Mouse (Mus musculus): ENCODE results near the gene Gsk3b. TPM values are rescaled to one million over a fixed set of nuclear protein-coding genes. Genes with fewer than 3 reads are reported as not detected.

Gene Gsk3b
- polyA plus RNA-seq, 1 experiment from 2014 or later = 69.5 TPM

DNA sequence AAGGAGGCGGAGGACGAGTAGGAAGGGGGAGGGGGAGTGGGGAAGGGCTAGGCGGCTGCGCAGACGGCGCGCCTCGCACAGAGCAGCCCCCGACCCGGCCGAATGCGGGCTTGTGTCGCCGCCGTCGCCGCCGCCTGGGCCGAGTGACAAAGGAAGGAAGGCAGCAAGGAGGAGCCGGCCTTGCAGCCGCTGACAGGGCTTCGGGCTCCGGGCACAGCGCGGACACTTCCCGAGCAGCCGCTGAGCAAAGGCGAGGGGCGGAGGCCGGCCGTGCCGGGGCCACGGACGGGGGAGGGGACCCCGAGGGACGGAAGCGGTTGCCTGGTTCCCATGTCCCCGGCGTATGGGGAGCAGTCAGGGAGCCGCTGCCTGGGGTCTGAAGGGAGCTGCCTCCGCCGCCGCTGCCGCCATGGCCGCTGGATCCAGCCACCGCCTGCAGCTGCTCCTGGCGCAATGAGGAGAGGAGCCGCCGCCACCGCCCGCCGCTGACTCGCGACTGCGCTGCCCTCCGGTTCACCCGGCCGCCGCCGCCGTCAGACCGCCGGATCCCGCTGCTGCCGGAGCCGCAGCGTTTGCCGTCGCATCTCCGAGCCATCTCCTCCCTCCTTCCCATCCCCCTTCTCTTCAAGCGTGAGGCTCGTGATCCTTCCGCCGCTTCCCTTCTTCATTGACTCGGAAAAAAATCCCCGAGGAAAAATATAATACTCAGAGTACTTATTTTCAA lies 808 bp downstream of the Gsk3b start:
- Histone ChIP-seq H3K36me3 (replicated peaks) (peaks cover 4% of the 10 kb centered on the region), H3K27ac (replicated peaks) (peak overlapping the region; percentile 99), H3K4me1 (peaks cover 32% of the 10 kb centered on the region), H3K4me3 (peak overlapping the region; percentile 96), H3K27me3 (replicated peaks; ENCODE audit: low read depth, poor library complexity, severe bottlenecking) (no peaks in the 10 kb centered on the region), H3K9me3 (no peaks in the 10 kb centered on the region)
- under 1% methylated on average over 76 of the region's 76 CpGs for WGBS
- no peak for DNase-seq (ENCODE audit: low spot score)

DNA sequence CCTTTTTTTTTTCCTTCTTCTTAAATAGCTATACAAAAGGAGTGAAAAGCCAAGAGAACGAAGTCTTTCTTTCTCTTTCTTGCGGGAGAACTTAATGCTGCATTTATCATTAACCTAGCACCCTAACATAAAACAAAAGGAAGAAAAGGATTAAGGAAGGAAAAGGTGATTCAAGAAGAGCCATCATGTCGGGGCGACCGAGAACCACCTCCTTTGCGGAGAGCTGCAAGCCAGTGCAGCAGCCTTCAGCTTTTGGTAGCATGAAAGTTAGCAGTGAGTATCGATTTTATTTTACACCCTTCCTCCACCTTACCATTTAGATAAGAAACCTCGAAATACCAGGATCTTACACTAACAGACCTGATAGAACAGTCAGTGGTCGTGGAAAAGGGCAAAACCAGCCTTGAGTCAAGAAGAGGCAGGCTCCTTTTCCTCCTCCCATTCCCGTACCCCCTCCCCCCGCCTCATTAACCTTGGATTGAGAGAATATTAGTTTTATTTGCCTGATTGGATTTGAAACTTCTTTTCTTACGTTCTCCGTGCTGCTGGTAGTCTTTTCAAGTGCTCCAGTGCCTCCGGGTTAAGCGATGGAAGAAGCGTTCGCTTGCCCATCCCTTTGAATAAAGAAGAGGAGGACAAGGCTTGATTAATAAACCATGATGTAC lies 1.7 kb downstream of the Gsk3b start:
- WGBS = under 1% methylated on average over 17 of the region's 17 CpGs
- no peaks in the 10 kb centered on the region for H3K9me3 ChIP-seq
- H3K4me3 ChIP-seq = peak overlapping the region; percentile 96
- peak; percentile 29 for DNase-seq (ENCODE audit: low spot score)
- H3K4me1 ChIP-seq = peaks cover 39% of the 10 kb centered on the region
- H3K27ac ChIP-seq (replicated peaks) = peak overlapping the region; percentile 99
- no peaks in the 10 kb centered on the region for H3K27me3 ChIP-seq (replicated peaks; ENCODE audit: low read depth, poor library complexity, severe bottlenecking)
- H3K36me3 ChIP-seq (replicated peaks) = peaks cover 4% of the 10 kb centered on the region

- no peaks in the 10 kb centered on the region for H3K27me3 ChIP-seq (replicated peaks; ENCODE audit: low read depth, poor library complexity, severe bottlenecking)
- peak overlapping the region; percentile 96 for H3K4me3 ChIP-seq
- no peak for DNase-seq (ENCODE audit: low spot score)
- peaks cover 45% of the 10 kb centered on the region for H3K4me1 ChIP-seq
- H3K36me3 ChIP-seq (replicated peaks) = peaks cover 8% of the 10 kb centered on the region
- H3K27ac ChIP-seq (replicated peaks) = peak overlapping the region; percentile 99
- under 1% methylated on average over 5 of the region's 5 CpGs for WGBS
- no peaks in the 10 kb centered on the region for H3K9me3 ChIP-seq
Measured at GRCm38 (mm10) chr16:38091041-38091440, 2.2 kb downstream of the Gsk3b start.

- H3K27me3 ChIP-seq (replicated peaks; ENCODE audit: low read depth, poor library complexity, severe bottlenecking) = no peaks in the 10 kb centered on the region
- H3K4me3 ChIP-seq = peak overlapping the region; percentile 96
- 32% methylated on average over 5 of the region's 5 CpGs for WGBS
- no peak for DNase-seq (ENCODE audit: low spot score)
- peaks cover 12% of the 10 kb centered on the region for H3K36me3 ChIP-seq (replicated peaks)
- H3K9me3 ChIP-seq = no peaks in the 10 kb centered on the region
- no peak overlapping the region; the same call in 1 of the 2 replicates for H3K27ac ChIP-seq (replicated peaks)
- H3K4me1 ChIP-seq = peaks cover 40% of the 10 kb centered on the region
Measured at GRCm38 (mm10) chr16:38091706-38092105, 2.9 kb downstream of the Gsk3b start.

DNA sequence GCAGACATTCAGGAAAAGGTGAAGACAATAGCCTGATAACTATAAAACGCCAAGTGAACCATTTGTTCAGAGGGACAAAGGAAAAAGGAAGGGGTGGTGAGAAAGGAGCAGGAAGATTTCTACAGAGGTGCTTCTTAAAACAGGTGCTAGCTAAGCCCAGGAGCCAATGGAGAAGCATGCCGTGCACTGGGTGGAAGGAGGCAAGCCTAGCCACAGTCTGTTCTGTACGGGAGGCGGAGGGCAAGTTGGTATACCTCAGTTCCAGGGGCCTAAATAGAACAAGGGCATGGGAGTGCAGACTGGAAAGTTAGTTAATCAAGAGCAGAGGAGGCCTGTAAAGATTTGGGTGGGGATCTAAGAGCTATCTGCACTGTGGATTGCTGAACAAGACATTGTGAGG lies 3.8 kb downstream of the Gsk3b start:
- Histone ChIP-seq H3K4me1 (peaks cover 33% of the 10 kb centered on the region), H3K27me3 (replicated peaks; ENCODE audit: low read depth, poor library complexity, severe bottlenecking) (no peaks in the 10 kb centered on the region), H3K27ac (replicated peaks) (peak overlapping the region; percentile 65), H3K9me3 (no peaks in the 10 kb centered on the region), H3K4me3 (peak overlapping the region; percentile 96), H3K36me3 (replicated peaks) (peaks cover 17% of the 10 kb centered on the region)
- 13% methylated on average over 4 of the region's 4 CpGs for WGBS
- peak; percentile 30 for DNase-seq (ENCODE audit: low spot score)

GRCm38 (mm10) chr16:38095181-38095851 lies 6.5 kb downstream of the Gsk3b start:
- Histone ChIP-seq H3K27ac (replicated peaks) (no peak overlapping the region), H3K36me3 (replicated peaks) (peaks cover 43% of the 10 kb centered on the region), H3K4me1 (peaks cover 33% of the 10 kb centered on the region), H3K9me3 (no peaks in the 10 kb centered on the region), H3K27me3 (replicated peaks; ENCODE audit: low read depth, poor library complexity, severe bottlenecking) (no peaks in the 10 kb centered on the region), H3K4me3 (no peak overlapping the region; the same call in 1 of the 2 replicates)
- no peak for DNase-seq (ENCODE audit: low spot score)
- 84% methylated on average over 5 of the region's 5 CpGs for WGBS

- no peak overlapping the region for H3K27ac ChIP-seq (replicated peaks)
- peaks cover 31% of the 10 kb centered on the region for H3K4me1 ChIP-seq
- WGBS = 93% methylated on average over 9 of the region's 9 CpGs
- H3K4me3 ChIP-seq = no peak overlapping the region
- peaks cover 64% of the 10 kb centered on the region for H3K36me3 ChIP-seq (replicated peaks)
- DNase-seq (ENCODE audit: low spot score) = no peak
- no peaks in the 10 kb centered on the region for H3K9me3 ChIP-seq
- no peaks in the 10 kb centered on the region for H3K27me3 ChIP-seq (replicated peaks; ENCODE audit: low read depth, poor library complexity, severe bottlenecking)
Measured at GRCm38 (mm10) chr16:38097521-38097920, 8.7 kb downstream of the Gsk3b start.

GRCm38 (mm10) chr16:38099325-38099724 lies 10.5 kb downstream of the Gsk3b start:
- H3K27me3 ChIP-seq (replicated peaks; ENCODE audit: low read depth, poor library complexity, severe bottlenecking) = no peaks in the 10 kb centered on the region
- no peak for DNase-seq (ENCODE audit: low spot score)
- H3K4me3 ChIP-seq = no peak overlapping the region
- H3K9me3 ChIP-seq = no peaks in the 10 kb centered on the region
- H3K36me3 ChIP-seq (replicated peaks) = peaks cover 74% of the 10 kb centered on the region
- H3K4me1 ChIP-seq = peaks cover 15% of the 10 kb centered on the region
- no peak overlapping the region for H3K27ac ChIP-seq (replicated peaks)

- WGBS = 91% methylated on average over 2 of the region's 2 CpGs
- H3K4me1 ChIP-seq = peaks cover 4% of the 10 kb centered on the region
- no peak overlapping the region for H3K4me3 ChIP-seq
- no peaks in the 10 kb centered on the region for H3K9me3 ChIP-seq
- H3K27ac ChIP-seq (replicated peaks) = no peak overlapping the region
- no peak for DNase-seq (ENCODE audit: low spot score)
- no peaks in the 10 kb centered on the region for H3K27me3 ChIP-seq (replicated peaks; ENCODE audit: low read depth, poor library complexity, severe bottlenecking)
- H3K36me3 ChIP-seq (replicated peaks) = peaks cover 71% of the 10 kb centered on the region
Measured at GRCm38 (mm10) chr16:38100569-38100968, 11.8 kb downstream of the Gsk3b start.

DNA sequence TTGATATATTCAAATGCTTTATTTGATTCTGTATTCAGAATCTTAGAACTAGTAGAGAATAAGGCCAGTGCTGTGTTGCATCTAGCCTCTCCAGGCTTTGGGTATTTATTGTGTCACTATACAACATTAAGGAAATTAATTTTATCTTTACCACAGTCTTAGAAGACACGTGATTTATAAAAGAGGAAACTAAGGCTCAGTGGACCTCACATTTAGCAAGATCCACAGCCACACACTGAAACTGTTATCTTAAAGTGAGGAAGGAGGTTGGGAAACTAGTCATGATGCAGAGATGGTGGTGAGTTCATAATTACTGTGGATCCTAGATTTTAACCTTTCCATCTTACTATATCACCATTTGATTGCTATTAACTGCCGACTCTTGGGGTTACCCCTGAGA lies 16.7 kb downstream of the Gsk3b start:
- DNase-seq (ENCODE audit: low spot score) = no peak
- Histone ChIP-seq H3K9me3 (no peaks in the 10 kb centered on the region), H3K4me3 (no peak overlapping the region), H3K36me3 (replicated peaks) (peaks cover 55% of the 10 kb centered on the region), H3K27ac (replicated peaks) (no peak overlapping the region), H3K27me3 (replicated peaks; ENCODE audit: low read depth, poor library complexity, severe bottlenecking) (no peaks in the 10 kb centered on the region), H3K4me1 (no peaks in the 10 kb centered on the region)
- WGBS = 89% methylated on average over 2 of the region's 2 CpGs

DNA sequence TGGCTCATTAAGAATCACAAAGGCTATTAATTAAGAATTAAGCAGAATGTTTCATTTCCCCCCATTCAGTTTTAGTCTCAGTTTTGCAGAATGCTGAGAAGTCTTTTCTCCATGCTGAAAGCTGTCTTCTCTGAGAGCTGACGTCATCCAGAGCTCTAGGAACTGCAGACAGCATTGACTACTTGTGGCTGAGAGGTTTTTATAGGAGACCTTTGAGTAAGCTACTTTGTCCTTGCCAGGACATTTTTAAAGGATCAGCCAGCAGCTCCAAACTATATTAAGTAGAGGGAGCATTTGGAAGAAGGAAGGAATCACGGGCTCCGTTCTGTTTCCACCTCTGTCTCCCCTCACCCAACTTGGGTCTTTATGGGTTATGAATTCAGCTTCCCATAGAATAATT lies 17.7 kb downstream of the Gsk3b start:
- Histone ChIP-seq H3K4me1 (no peaks in the 10 kb centered on the region), H3K9me3 (no peaks in the 10 kb centered on the region), H3K36me3 (replicated peaks) (peaks cover 48% of the 10 kb centered on the region), H3K27ac (replicated peaks) (no peak overlapping the region), H3K4me3 (no peak overlapping the region), H3K27me3 (replicated peaks; ENCODE audit: low read depth, poor library complexity, severe bottlenecking) (no peaks in the 10 kb centered on the region)
- 89% methylated on average over 3 of the region's 3 CpGs for WGBS
- DNase-seq (ENCODE audit: low spot score) = no peak

DNA sequence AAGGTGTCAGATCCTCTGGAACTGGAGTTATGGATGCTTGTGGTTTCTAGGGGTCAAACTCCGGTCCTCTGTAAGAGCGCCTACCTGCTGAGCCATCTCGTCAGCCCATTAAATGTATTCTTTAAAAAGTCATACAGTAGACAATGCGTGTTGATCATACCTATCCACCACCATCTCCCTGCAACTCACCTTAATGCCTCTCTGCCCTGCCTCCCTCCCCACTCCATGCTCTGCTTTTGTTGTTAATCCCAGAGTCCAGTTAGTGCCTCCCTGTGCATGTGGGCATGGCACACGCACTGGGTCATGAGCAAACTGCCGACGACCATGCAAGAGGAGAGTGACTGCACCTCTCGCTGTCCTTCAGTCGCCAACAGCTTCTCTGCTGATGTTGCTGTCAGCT lies 21.2 kb downstream of the Gsk3b start:
- DNase-seq (ENCODE audit: low spot score) = no peak
- no peak overlapping the region for H3K4me3 ChIP-seq
- WGBS = 94% methylated on average over 9 of the region's 9 CpGs
- H3K9me3 ChIP-seq = no peaks in the 10 kb centered on the region
- H3K27ac ChIP-seq (replicated peaks) = no peak overlapping the region
- H3K36me3 ChIP-seq (replicated peaks) = peaks cover 39% of the 10 kb centered on the region
- H3K4me1 ChIP-seq = peaks cover 4% of the 10 kb centered on the region; the same call in 1 of the 2 replicates
- no peaks in the 10 kb centered on the region for H3K27me3 ChIP-seq (replicated peaks; ENCODE audit: low read depth, poor library complexity, severe bottlenecking)
